Mouse (Mus musculus) brown adipose tissue, adult 24 weeks (tissue): Measurements from ENCODE around the gene Slc34a2. TPM values are rescaled to one million over a fixed set of nuclear protein-coding genes. Genes with fewer than 3 reads are reported as not detected.

Experiments used
- H3K27ac ChIP-seq: fragments of 200-500 bp; replicated peaks from 2 replicates; pipeline ENCODE4 v1.5.1; 2012; ENCODE audit warnings: low read depth, mild to moderate bottlenecking, low read length
- H3K4me1 ChIP-seq: fragments of 200-500 bp; 2 replicates; pipeline ENCODE4 v1.6.1; 2012; ENCODE audit warnings: low read length, mixed read lengths; ENCODE audit not compliant: control insufficient read depth, insufficient read depth, insufficient read length
- H3K4me3 ChIP-seq: fragments of 200-500 bp; 2 replicates; pipeline ENCODE4 v1.5.1; 2012; ENCODE audit warnings: low read depth, mild to moderate bottlenecking, low read length, moderate library complexity; ENCODE audit not compliant: insufficient read depth
- polyA plus RNA-seq: library from polyadenylated mRNA; stranded (reverse); fragments of >200 nt; gene quantifications from 2 replicates; pipeline ENCODE4 v1.2.4, GENCODE M21; 2012; ENCODE audit not compliant: missing spikeins, insufficient read depth, insufficient read length

Gene Slc34a2
- polyA plus RNA-seq, 1 experiment: not detected

DNA sequence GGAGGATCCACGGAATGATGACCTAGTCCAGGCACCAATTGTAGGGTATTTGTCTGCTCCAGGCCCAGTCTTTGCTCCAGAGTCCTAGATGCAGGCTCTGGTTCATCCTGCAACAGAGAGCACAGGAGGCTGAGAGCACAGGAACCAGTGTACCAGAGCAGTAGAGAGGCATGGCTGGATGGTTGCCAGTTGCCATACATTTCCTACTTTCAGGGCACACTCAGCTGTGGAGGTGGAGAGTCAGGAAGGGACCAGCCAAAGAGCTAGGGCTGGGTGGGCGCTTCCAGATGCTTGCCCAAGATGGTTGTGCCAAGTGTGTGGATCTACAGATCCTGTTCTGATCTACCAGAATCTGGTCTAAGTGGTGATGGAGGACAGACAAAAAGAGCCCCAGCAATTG lies 15.4 kb downstream of the Slc34a2 start:
- Histone ChIP-seq H3K4me3 (no peak overlapping the region), H3K27ac (no peak overlapping the region), H3K4me1 (no peaks in the 10 kb centered on the region)

- H3K27ac ChIP-seq: no peak overlapping the region
These were observed 23.8 kb downstream of the Slc34a2 start for GRCm38 (mm10) chr5:53061532-53062130.

GRCm38 (mm10) chr5:53074553-53074952 lies 36.7 kb downstream of the Slc34a2 start:
- Histone ChIP-seq H3K4me1 (no peaks in the 10 kb centered on the region), H3K4me3 (no peak overlapping the region), H3K27ac (no peak overlapping the region)

More at GRCm38 (mm10) chr5:53061532-53062130, 23.8 kb downstream of the Slc34a2 start:
- Histone ChIP-seq H3K4me1 (no peaks in the 10 kb centered on the region), H3K4me3 (no peak overlapping the region)

DNA sequence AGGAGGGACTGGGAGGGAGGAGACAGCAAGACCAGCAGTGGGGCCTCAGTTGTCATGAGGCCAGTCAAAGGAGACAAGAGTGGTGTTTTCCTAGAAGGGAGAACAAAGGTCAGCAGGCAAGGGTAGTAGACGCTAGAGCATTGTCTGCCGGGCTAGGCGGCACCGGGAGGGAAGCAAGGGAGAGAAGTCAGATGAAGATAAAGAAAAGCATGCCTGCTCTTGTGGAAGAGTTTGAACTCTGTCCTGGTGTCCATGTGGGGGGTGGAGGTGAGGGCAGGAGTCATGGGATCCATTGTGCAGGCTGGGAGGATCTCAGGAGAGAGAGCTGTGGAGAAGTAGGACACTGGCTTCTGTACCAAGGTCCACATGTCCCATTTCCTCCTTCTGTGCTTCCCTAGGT lies 40.6 kb downstream of the Slc34a2 start:
- H3K4me1 ChIP-seq: no peaks in the 10 kb centered on the region
- H3K27ac ChIP-seq: no peak overlapping the region
- no peak overlapping the region for H3K4me3 ChIP-seq

DNA sequence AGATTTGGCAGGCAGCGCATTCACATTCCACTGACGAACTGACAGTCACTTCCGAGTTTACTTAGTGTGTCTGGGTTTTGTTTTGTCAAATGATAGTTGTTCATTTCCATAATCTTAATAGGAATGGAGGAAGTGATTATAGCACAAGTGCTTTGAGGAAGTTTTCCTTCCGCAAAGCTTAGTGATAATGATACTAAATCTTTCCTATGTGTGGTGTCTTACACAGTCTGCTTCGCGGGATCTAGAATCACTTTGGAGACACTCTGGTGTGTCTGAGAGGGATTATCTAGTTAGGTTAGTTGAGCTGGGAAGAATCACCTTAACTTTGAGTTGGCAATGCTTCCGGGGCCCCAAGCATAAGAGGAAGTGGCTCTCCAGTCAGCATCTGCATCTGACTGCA lies 49.6 kb downstream of the Slc34a2 start:
- H3K4me3 ChIP-seq: no peak overlapping the region
- H3K4me1 ChIP-seq: no peaks in the 10 kb centered on the region
- H3K27ac ChIP-seq: no peak overlapping the region

DNA sequence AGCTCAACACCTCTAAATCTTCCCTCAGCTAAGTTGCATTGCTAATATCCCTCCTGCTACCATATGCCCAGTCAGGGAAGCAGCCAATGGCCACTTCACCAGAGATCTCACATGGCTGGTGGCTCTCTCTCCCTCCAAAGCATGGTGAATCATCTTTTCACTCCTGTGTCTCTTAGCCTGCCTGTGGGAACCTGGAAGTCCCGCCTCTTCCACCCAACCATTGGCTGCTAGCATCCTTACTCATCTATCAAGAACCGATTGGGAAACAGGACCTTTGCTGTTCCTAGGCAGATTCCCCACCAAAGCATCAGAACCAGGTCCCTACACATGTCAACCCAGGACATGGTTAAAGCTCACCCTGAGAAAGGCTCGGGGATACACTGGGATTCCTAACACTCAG lies 53.5 kb downstream of the Slc34a2 start:
- no peak overlapping the region for H3K4me3 ChIP-seq
- no peak overlapping the region for H3K27ac ChIP-seq

GRCm38 (mm10) chr5:53101848-53102473 lies 64.1 kb downstream of the Slc34a2 start:
- Histone ChIP-seq H3K4me3 (no peak overlapping the region), H3K4me1 (no peaks in the 10 kb centered on the region), H3K27ac (no peak overlapping the region)

More for the DNA sequence above, 53.5 kb downstream of the Slc34a2 start:
- no peaks in the 10 kb centered on the region for H3K4me1 ChIP-seq

GRCm38 (mm10) chr5:53104177-53104855 lies 66.4 kb downstream of the Slc34a2 start:
- Histone ChIP-seq H3K4me1 (no peaks in the 10 kb centered on the region), H3K4me3 (no peak overlapping the region), H3K27ac (no peak overlapping the region)

DNA sequence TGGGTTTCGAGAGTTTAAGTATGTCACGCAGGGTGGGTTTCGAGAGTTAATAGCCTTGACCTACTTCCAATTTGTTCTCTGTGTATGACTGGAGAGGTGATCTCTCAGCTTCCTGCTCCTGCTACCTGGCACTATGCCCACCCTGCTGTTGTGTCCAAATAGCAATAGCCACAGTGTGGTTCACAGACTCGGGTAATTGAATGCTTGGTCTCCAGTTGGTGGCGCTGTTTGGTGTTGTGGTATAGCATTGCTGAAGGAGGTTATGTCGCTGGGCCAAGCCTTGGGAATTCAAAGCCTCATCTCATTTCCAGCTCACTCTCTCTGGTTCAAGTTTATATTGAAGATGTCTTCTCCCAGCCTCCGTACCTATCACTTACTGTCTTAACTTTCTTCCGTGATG lies 67.8 kb downstream of the Slc34a2 start:
- Histone ChIP-seq H3K4me3 (no peak overlapping the region), H3K27ac (no peak overlapping the region), H3K4me1 (no peaks in the 10 kb centered on the region)

DNA sequence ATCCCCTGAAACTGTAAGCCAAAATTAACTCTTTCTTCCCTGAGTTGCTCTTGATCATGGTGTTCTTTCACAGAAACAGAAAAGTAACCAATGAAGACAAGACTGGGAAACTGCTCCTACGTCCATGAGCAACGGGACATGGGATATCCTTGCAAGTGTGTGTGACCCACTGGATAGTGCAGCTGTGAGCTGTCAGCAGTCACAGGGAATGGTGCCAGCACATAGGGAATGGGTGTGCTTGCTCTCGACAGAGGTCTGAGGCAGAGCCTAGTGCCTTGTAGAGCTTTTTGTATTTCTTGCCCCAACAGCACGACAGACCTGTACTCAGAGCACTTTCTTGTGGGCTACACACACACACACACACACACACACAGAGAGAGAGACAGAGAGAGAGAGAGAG lies 68.2 kb downstream of the Slc34a2 start:
- Histone ChIP-seq H3K27ac (no peak overlapping the region), H3K4me1 (no peaks in the 10 kb centered on the region), H3K4me3 (no peak overlapping the region)

DNA sequence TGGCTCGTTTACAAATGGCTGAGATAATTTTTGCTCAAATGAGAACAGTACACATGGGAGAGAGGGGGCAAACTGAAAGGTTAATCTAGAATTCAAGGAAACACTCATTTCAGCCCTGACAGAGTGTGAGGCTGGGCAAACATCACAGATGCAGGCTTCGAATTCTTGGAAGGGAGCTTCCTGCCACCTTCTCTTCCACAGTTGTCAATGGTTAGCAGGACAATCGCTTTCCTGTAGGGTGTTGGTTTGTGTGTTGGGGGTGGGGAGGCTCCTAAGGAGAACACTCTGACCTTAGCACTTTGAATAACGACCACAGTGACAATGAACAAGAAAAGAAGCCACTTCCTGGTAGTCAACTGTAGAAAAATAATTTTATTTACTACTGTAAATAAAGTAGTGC lies 68.8 kb downstream of the Slc34a2 start:
- Histone ChIP-seq H3K4me3 (no peak overlapping the region), H3K27ac (no peak overlapping the region), H3K4me1 (no peaks in the 10 kb centered on the region)

GRCm38 (mm10) chr5:53108026-53108425 lies 70.1 kb downstream of the Slc34a2 start:
- H3K27ac ChIP-seq: no peak overlapping the region
- H3K4me3 ChIP-seq: no peak overlapping the region
- H3K4me1 ChIP-seq: no peaks in the 10 kb centered on the region

- Histone ChIP-seq H3K27ac (no peak overlapping the region), H3K4me1 (no peaks in the 10 kb centered on the region), H3K4me3 (no peak overlapping the region)
These were observed 70.8 kb downstream of the Slc34a2 start for GRCm38 (mm10) chr5:53108668-53109067.

- H3K4me1 ChIP-seq: no peaks in the 10 kb centered on the region
- H3K4me3 ChIP-seq: no peak overlapping the region
- no peak overlapping the region for H3K27ac ChIP-seq
These were observed 72.3 kb downstream of the Slc34a2 start for GRCm38 (mm10) chr5:53110225-53110624.

DNA sequence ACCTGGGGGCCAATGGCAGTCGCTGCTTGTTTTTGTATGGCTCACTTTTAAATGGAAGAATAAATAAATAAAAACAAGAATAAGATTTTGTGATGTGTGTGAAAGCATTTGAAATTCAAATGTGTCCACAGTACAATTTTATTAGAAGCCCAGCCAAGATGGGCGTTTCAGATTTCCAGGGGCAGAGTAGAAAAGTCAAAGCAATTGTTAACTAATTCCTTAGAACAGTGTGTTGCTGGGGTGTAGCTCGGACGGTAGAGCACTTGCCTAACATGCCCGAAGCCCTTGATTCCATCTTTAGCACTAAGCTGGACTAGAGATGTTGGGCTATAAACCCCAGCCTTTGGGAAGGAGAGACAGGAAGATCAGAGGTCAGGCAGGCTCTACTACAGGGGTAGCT lies 73.2 kb downstream of the Slc34a2 start:
- Histone ChIP-seq H3K4me3 (no peak overlapping the region), H3K4me1 (no peaks in the 10 kb centered on the region), H3K27ac (no peak overlapping the region)

DNA sequence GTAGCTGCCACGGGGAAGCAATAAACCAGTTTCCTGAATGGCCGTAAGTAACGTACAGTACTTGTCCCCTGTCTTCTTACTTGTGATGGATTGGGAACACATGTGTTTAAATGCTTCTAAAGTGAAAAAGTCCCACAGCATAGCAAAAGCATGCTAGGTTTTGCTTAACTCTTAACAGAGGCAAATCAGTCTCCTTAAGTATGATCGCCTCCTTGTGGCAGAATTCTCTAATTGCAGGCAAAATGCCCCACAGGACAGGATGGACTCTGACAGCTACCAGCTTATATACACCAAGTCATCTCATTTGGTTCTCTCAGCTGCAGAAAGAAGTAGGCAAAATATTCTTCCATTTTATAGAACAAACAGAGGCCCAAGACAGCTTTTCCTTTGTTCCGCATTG lies 75.1 kb downstream of the Slc34a2 start:
- no peak overlapping the region for H3K4me3 ChIP-seq
- H3K4me1 ChIP-seq: no peaks in the 10 kb centered on the region
- H3K27ac ChIP-seq: no peak overlapping the region
